Mouse (Mus musculus) hindlimb bud, embryonic 11.5 days (tissue): Measurements from ENCODE around the gene Prph2.

Experiments used
- DNase-seq: peaks from one replicate; pipeline ENCODE4 v3.0.0-alpha.2; 2012; ENCODE audit warnings: low read depth, low spot score; ENCODE audit errors: extremely low spot score

Prph2 gene

GRCm38 (mm10) chr17:46890116-46890815, 20.0 kb upstream of the Prph2 start, which contains the start of gene Tbcc:
Gene Tbcc (plus strand): TSS chr17:46890684.
- DNase-seq = peak; percentile 88

GRCm38 (mm10) chr17:46890843-46891594, 19.2 kb upstream of the Prph2 start:
- no peak for DNase-seq

- no peak for DNase-seq
Observed at GRCm38 (mm10) chr17:46895426-46895825, 14.8 kb upstream of the Prph2 start.

GRCm38 (mm10) chr17:46897221-46897950, 12.9 kb upstream of the Prph2 start:
- DNase-seq = no peak

GRCm38 (mm10) chr17:46900941-46901340, 9.3 kb upstream of the Prph2 start:
- DNase-seq = no peak

GRCm38 (mm10) chr17:46903876-46904490, 6.3 kb upstream of the Prph2 start:
- DNase-seq = peak; percentile 57

GRCm38 (mm10) chr17:46912331-46912730, 2.1 kb downstream of the Prph2 start:
- DNase-seq = no peak

GRCm38 (mm10) chr17:46915129-46915528, 4.9 kb downstream of the Prph2 start:
- DNase-seq = no peak

- DNase-seq = no peak
Observed at GRCm38 (mm10) chr17:46918951-46919350, 8.7 kb downstream of the Prph2 start.

GRCm38 (mm10) chr17:46920855-46921254, 10.6 kb downstream of the Prph2 start:
- DNase-seq = peak; percentile 42

GRCm38 (mm10) chr17:46926192-46926591, 15.9 kb downstream of the Prph2 start:
- no peak for DNase-seq

- DNase-seq = no peak
Observed at GRCm38 (mm10) chr17:46926941-46927340, 16.7 kb downstream of the Prph2 start.

GRCm38 (mm10) chr17:46927781-46928180, 17.5 kb downstream of the Prph2 start:
- no peak for DNase-seq

GRCm38 (mm10) chr17:46929277-46929676, 19.0 kb downstream of the Prph2 start:
- DNase-seq = no peak

GRCm38 (mm10) chr17:46929897-46930296, 19.6 kb downstream of the Prph2 start:
- DNase-seq = no peak

- DNase-seq = no peak
Observed at GRCm38 (mm10) chr17:46932961-46933360, 22.7 kb downstream of the Prph2 start.

- DNase-seq = peak; percentile 10
Observed at GRCm38 (mm10) chr17:46933557-46934348, 23.5 kb downstream of the Prph2 start.

- no peak for DNase-seq
Observed at GRCm38 (mm10) chr17:46940461-46940860, 30.2 kb downstream of the Prph2 start.

- no peak for DNase-seq
Observed at GRCm38 (mm10) chr17:46942421-46942820, 32.2 kb downstream of the Prph2 start.

- no peak for DNase-seq
Observed at GRCm38 (mm10) chr17:46946276-46946675, 36.0 kb downstream of the Prph2 start.
